8 mouse cellular contexts compared by ENCODE assay signal in genomic region chr4:129695815-129696157, GRCm38 (mm10). TPM values are rescaled to one million over a fixed set of nuclear protein-coding genes. Genes with fewer than 3 reads are reported as not detected.
DNase-seq lines count a peak whose midpoint lies in the region; ATAC-seq and TF ChIP-seq lines count a peak whose summit lies in the region.

No protein-coding gene starts in this region.

- 27% methylated on average over 6 of the region's 6 CpGs for WGBS in heart, embryonic 14.5 days
- 28% methylated on average over 6 of the region's 6 CpGs for WGBS in hindbrain, embryonic 11.5 days
- WGBS in midbrain, embryonic 10.5 days = 26% methylated on average over 6 of the region's 6 CpGs

- TF ChIP-seq RAD21 in MEL (IDR thresholded peaks at IDR 0.05; ENCODE audit: low read depth, low read length) = no peak

- intact Hi-C loops in heart, postnatal 25 days (cut with DNase I) = loop anchor here (1.0 kb wide), 1 partner anchor 23 kb away; the partner anchor contains the start of gene Kpna6

- ATAC-seq in heart, embryonic 14.5 days (ENCODE audit: insufficient number of reproducible peaks, insufficient read depth, low FRiP score, low read depth) = no peak
- ATAC-seq in hindbrain, embryonic 11.5 days (ENCODE audit: low FRiP score) = no peak

- no peak for DNase-seq in heart, postnatal 25 days (ENCODE audit: low spot score)
- DNase-seq in MEL (ENCODE audit: low read depth, low spot score) = no peak
- no peak for DNase-seq in hindbrain, embryonic 11.5 days (ENCODE audit: low spot score)
- DNase-seq in midbrain, embryonic 10.5 days (ENCODE audit: low spot score) = no peak
- no peak for DNase-seq in right cerebral cortex, adult 18-20 months
- no peak for DNase-seq in ovary, adult 18-20 months (ENCODE audit: low spot score)
- DNase-seq in adrenal gland, postnatal 25 days = no peak

- no peaks in the 10 kb centered on the region for H3K27me3 ChIP-seq in heart, embryonic 14.5 days (ENCODE audit: control insufficient read depth, insufficient read depth, low read length)
- H3K27me3 ChIP-seq in MEL (ENCODE audit: control insufficient read depth in 1 of 2, insufficient read depth in 2 of 2, low read length in 2 of 2) = no peaks in the 10 kb centered on the region
- no peaks in the 10 kb centered on the region for H3K27me3 ChIP-seq in hindbrain, embryonic 11.5 days (ENCODE audit: control insufficient read depth, insufficient read depth, low read length)
- H3K27me3 ChIP-seq in midbrain, embryonic 10.5 days (ENCODE audit: low read depth, poor library complexity, severe bottlenecking) = no peaks in the 10 kb centered on the region

- peak overlapping the region in 1 of 2 experiments; percentile 83; a peak in 2 of 4 replicates for H3K27ac ChIP-seq in heart, embryonic 14.5 days (replicated peaks in 1 of 2; ENCODE audit: control insufficient read depth in 1 of 2, insufficient read depth in 1 of 2, low read depth in 2 of 2, low read length in 2 of 2)
- peak overlapping the region; percentile 36 for H3K27ac ChIP-seq in MEL (ENCODE audit: control insufficient read depth, low read depth, low read length)
- H3K27ac ChIP-seq in hindbrain, embryonic 11.5 days (ENCODE audit: low read depth, low read length) = peak overlapping the region; percentile 93
- H3K27ac ChIP-seq in midbrain, embryonic 10.5 days (replicated peaks) = peak overlapping the region; percentile 96

- H3K9ac ChIP-seq in heart, embryonic 14.5 days (ENCODE audit: low read length) = peak overlapping the region; percentile 84
- peak overlapping the region; percentile 92 for H3K9ac ChIP-seq in MEL (ENCODE audit: control insufficient read depth, low read depth, low read length, poor library complexity, severe bottlenecking)
- peak overlapping the region; percentile 80 for H3K9ac ChIP-seq in hindbrain, embryonic 11.5 days (ENCODE audit: low read depth, low read length)

- peak overlapping the region; percentile 79 for H3K4me2 ChIP-seq in heart, embryonic 14.5 days (ENCODE audit: low read length)
- H3K4me2 ChIP-seq in hindbrain, embryonic 11.5 days (replicated peaks; ENCODE audit: low read depth, low read length) = peak overlapping the region; percentile 54

- H3K4me3 ChIP-seq in heart, embryonic 14.5 days (ENCODE audit: control insufficient read depth in 1 of 2, insufficient read depth in 1 of 2, low read depth in 1 of 2, low read length in 2 of 2) = peak overlapping the region; percentile 72 to 79
- H3K4me3 ChIP-seq in MEL (ENCODE audit: control insufficient read depth in 1 of 2, insufficient read depth in 1 of 2, low read depth in 2 of 2, low read length in 2 of 2) = peak overlapping the region; percentile 70 to 83
- H3K4me3 ChIP-seq in hindbrain, embryonic 11.5 days (ENCODE audit: low read depth, low read length) = peak overlapping the region; percentile 62
- peak overlapping the region; percentile 81 for H3K4me3 ChIP-seq in midbrain, embryonic 10.5 days

- peaks cover 2 to 7% of the 10 kb centered on the region in 2 experiments; a peak in 3 of 4 replicates for H3K4me1 ChIP-seq in heart, embryonic 14.5 days (ENCODE audit: control insufficient read depth in 2 of 2, insufficient read depth in 2 of 2, low read length in 2 of 2)
- H3K4me1 ChIP-seq in MEL (ENCODE audit: control insufficient read depth in 1 of 2, insufficient read depth in 2 of 2, low read length in 2 of 2) = peaks cover 5 to 8% of the 10 kb centered on the region in 2 experiments
- H3K4me1 ChIP-seq in hindbrain, embryonic 11.5 days (replicated peaks; ENCODE audit: control insufficient read depth, insufficient read depth, low read length) = no peaks in the 10 kb centered on the region; the same call in 1 of the 2 replicates
- peaks cover 23% of the 10 kb centered on the region for H3K4me1 ChIP-seq in midbrain, embryonic 10.5 days

- H3K9me3 ChIP-seq in heart, embryonic 14.5 days (ENCODE audit: control insufficient read depth, low read length) = no peaks in the 10 kb centered on the region
- no peaks in the 10 kb centered on the region for H3K9me3 ChIP-seq in MEL (replicated peaks; ENCODE audit: insufficient read depth, low read length)
- H3K9me3 ChIP-seq in hindbrain, embryonic 11.5 days (ENCODE audit: control insufficient read depth, low read length) = no peaks in the 10 kb centered on the region
- H3K9me3 ChIP-seq in midbrain, embryonic 10.5 days (replicated peaks) = no peaks in the 10 kb centered on the region; the same call in 1 of the 2 replicates

- TF ChIP-seq CTCF in MEL (IDR thresholded peaks at IDR 0.05 in 2 of 3, conservative IDR thresholded peaks at IDR 0.05 in 1 of 3; ENCODE audit: control insufficient read depth in 1 of 3, insufficient read depth in 1 of 3, low read depth in 2 of 3, low read length in 3 of 3, poor library complexity in 1 of 3, severe bottlenecking in 1 of 3) = no peak

- TF ChIP-seq POLR2A in MEL (IDR thresholded peaks at IDR 0.05; ENCODE audit: control insufficient read depth in 1 of 2, insufficient read depth in 1 of 2, low read depth in 1 of 2, low read length in 2 of 2, poor library complexity in 1 of 2) = no peak

- no peak for TF ChIP-seq EP300 in MEL (IDR thresholded peaks at IDR 0.05; ENCODE audit: low read depth in 1 of 2, low read length in 2 of 2)

- H3K36me3 ChIP-seq in heart, embryonic 14.5 days (ENCODE audit: control insufficient read depth, insufficient read depth, low read length) = peaks cover 33% of the 10 kb centered on the region
- peaks cover 0 to 8% of the 10 kb centered on the region in 2 experiments; a peak in 2 of 4 replicates for H3K36me3 ChIP-seq in MEL (ENCODE audit: control insufficient read depth in 1 of 2, insufficient read depth in 2 of 2, low read length in 2 of 2)
- H3K36me3 ChIP-seq in hindbrain, embryonic 11.5 days (ENCODE audit: control insufficient read depth, insufficient read depth, low read length) = peaks cover 7% of the 10 kb centered on the region; the same call in 1 of the 2 replicates
- peaks cover 39% of the 10 kb centered on the region for H3K36me3 ChIP-seq in midbrain, embryonic 10.5 days

- H3K79me2 ChIP-seq in MEL (ENCODE audit: control insufficient read depth, insufficient read depth, low read length, poor library complexity) = peaks cover 6% of the 10 kb centered on the region; the same call in 1 of the 2 replicates

TF ChIP-seq in MEL, 35 proteins besides CTCF, POLR2A, EP300 and RAD21 (continues in another document):
- TF ChIP-seq NELFE (IDR thresholded peaks at IDR 0.05; ENCODE audit: low read depth, low read length) = 0 out of 2 replicates have a peak, but pooled peaks have one; percentile 4
- TF ChIP-seq USF1 (IDR thresholded peaks at IDR 0.05; ENCODE audit: low read depth, low read length) = no peak
- TF ChIP-seq SIN3A (IDR thresholded peaks at IDR 0.05; ENCODE audit: low read length) = peak; percentile 67; the same call in 1 of the 2 replicates
- no peak for TF ChIP-seq TBP (IDR thresholded peaks at IDR 0.05; ENCODE audit: low read depth, low read length)
- TF ChIP-seq UBTF (IDR thresholded peaks at IDR 0.05; ENCODE audit: borderline replicate concordance, insufficient read depth, low read depth, low read length) = no peak
- TF ChIP-seq MXI1 (IDR thresholded peaks at IDR 0.05; ENCODE audit: low read depth, low read length) = peak; percentile 78
- 0 out of 2 replicates have a peak, but pooled peaks have one; percentile 37 for TF ChIP-seq ELF1 (IDR thresholded peaks at IDR 0.05; ENCODE audit: low read depth, low read length)
- peak; percentile 8; the same call in 1 of the 2 replicates for TF ChIP-seq ETS1 (IDR thresholded peaks at IDR 0.05; ENCODE audit: low read depth, low read length)

RNA-seq across cellular contexts. Expression of gene Tmem39b, which starts 0.9 kb away (rescaled TPM):
- polyA plus RNA-seq in heart, embryonic 14.5 days (2014; fragmentation: Nextera tagmentation; extraction: Ambion mirVana) = 7.1 and 13.4 TPM in 2 replicates
- total RNA-seq in heart, postnatal 25 days (2021) = 1 to 10 TPM; 5.3 to 5.7 TPM
- 12.2 and 14.7 TPM in 2 replicates for total RNA-seq in MEL (2012; rRNA removed)
- polyA plus RNA-seq in MEL (2012; ENCODE audit: insufficient read depth in 1 of 2, insufficient read length in 2 of 2, low read depth in 1 of 2, low replicate concordance in 2 of 2, missing spikeins in 1 of 2) = 10 to 100 TPM; 55.2 to 81.0 TPM
- polyA plus RNA-seq in hindbrain, embryonic 11.5 days (2014; fragmentation: Nextera tagmentation; extraction: Ambion mirVana) = 27.7 and 30.9 TPM in 2 replicates
- 15.1 and 17.4 TPM in 2 replicates for polyA plus RNA-seq in midbrain, embryonic 10.5 days (2016; fragmentation: Nextera tagmentation; extraction: Ambion mirVana)
- 10.1 and 14.8 TPM in 2 replicates for total RNA-seq in adrenal gland, postnatal 25 days (2021)

RNA-seq across cellular contexts. Expression of gene Kpna6, which starts 23.2 kb away (rescaled TPM):
- polyA plus RNA-seq in heart, embryonic 14.5 days (2014; fragmentation: Nextera tagmentation; extraction: Ambion mirVana) = 11.5 and 14.2 TPM in 2 replicates
- 10 to 100 TPM; 71.7 to 79.6 TPM for total RNA-seq in heart, postnatal 25 days (2021)
- total RNA-seq in MEL (2012; rRNA removed) = 15.9 and 18.0 TPM in 2 replicates
- polyA plus RNA-seq in MEL (2012; ENCODE audit: insufficient read depth in 1 of 2, insufficient read length in 2 of 2, low read depth in 1 of 2, low replicate concordance in 2 of 2, missing spikeins in 1 of 2) = 10 to 100 TPM; 19.6 to 66.5 TPM
- polyA plus RNA-seq in hindbrain, embryonic 11.5 days (2014; fragmentation: Nextera tagmentation; extraction: Ambion mirVana) = 13.9 and 15.2 TPM in 2 replicates
- 14.7 and 16.0 TPM in 2 replicates for polyA plus RNA-seq in midbrain, embryonic 10.5 days (2016; fragmentation: Nextera tagmentation; extraction: Ambion mirVana)
- total RNA-seq in adrenal gland, postnatal 25 days (2021) = 80.1 and 95.8 TPM in 2 replicates

RNA-seq across cellular contexts. Expression of gene Khdrbs1, which starts 46.3 kb away (rescaled TPM):
- 69.6 and 74.0 TPM in 2 replicates for polyA plus RNA-seq in heart, embryonic 14.5 days (2014; fragmentation: Nextera tagmentation; extraction: Ambion mirVana)
- total RNA-seq in heart, postnatal 25 days (2021) = 10 to 100 TPM; 38.0 to 46.9 TPM
- 56.5 and 63.2 TPM in 2 replicates for total RNA-seq in MEL (2012; rRNA removed)
- 100 to 1,000 TPM in 1 of 2 experiments, 10 to 100 TPM in 1; 77.6 to 141 TPM for polyA plus RNA-seq in MEL (2012; ENCODE audit: insufficient read depth in 1 of 2, insufficient read length in 2 of 2, low read depth in 1 of 2, low replicate concordance in 2 of 2, missing spikeins in 1 of 2)
- 158 and 183 TPM in 2 replicates for polyA plus RNA-seq in hindbrain, embryonic 11.5 days (2014; fragmentation: Nextera tagmentation; extraction: Ambion mirVana)
- polyA plus RNA-seq in midbrain, embryonic 10.5 days (2016; fragmentation: Nextera tagmentation; extraction: Ambion mirVana) = 152 and 162 TPM in 2 replicates
- 81.6 and 89.4 TPM in 2 replicates for total RNA-seq in adrenal gland, postnatal 25 days (2021)

RNA-seq across cellular contexts. Expression of gene Txlna, which starts 54.9 kb away (rescaled TPM):
- 51.5 and 56.4 TPM in 2 replicates for polyA plus RNA-seq in heart, embryonic 14.5 days (2014; fragmentation: Nextera tagmentation; extraction: Ambion mirVana)
- total RNA-seq in heart, postnatal 25 days (2021) = 10 to 100 TPM; 26.2 to 27.3 TPM
- 68.0 and 69.5 TPM in 2 replicates for total RNA-seq in MEL (2012; rRNA removed)
- 10 to 100 TPM in 1 of 2 experiments, not detected in 1; 68.9 TPM for polyA plus RNA-seq in MEL (2012; ENCODE audit: insufficient read depth in 1 of 2, insufficient read length in 2 of 2, low read depth in 1 of 2, low replicate concordance in 2 of 2, missing spikeins in 1 of 2)
- polyA plus RNA-seq in hindbrain, embryonic 11.5 days (2014; fragmentation: Nextera tagmentation; extraction: Ambion mirVana) = 96.3 and 101 TPM in 2 replicates
- 104 and 107 TPM in 2 replicates for polyA plus RNA-seq in midbrain, embryonic 10.5 days (2016; fragmentation: Nextera tagmentation; extraction: Ambion mirVana)
- total RNA-seq in adrenal gland, postnatal 25 days (2021) = 64.1 and 76.6 TPM in 2 replicates
